Mouse (Mus musculus): ENCODE results near the gene Krt20. TPM values are rescaled to one million over a fixed set of nuclear protein-coding genes. Genes with fewer than 3 reads are reported as not detected.

The Krt20 gene
- 0.08 and 0.09 TPM in 2 replicates for polyA plus RNA-seq (2012; rRNA removed)

GRCm38 (mm10) chr11:99437972-99438371, at the start of gene Krt20:
Gene Krt20 (minus strand): TSS chr11:99438150.

GRCm38 (mm10) chr11:99422159-99422558, 15.8 kb downstream of the Krt20 start, which contains the start of gene Krt12:
Gene Krt12 (minus strand): TSS chr11:99422259.

GRCm38 (mm10) chr11:99389264-99389663, 48.7 kb downstream of the Krt20 start, which contains the start of gene Krt10:
Gene Krt10 (minus strand): TSS chr11:99389364.

Other genes starting within 250 kb of the Krt20 start
- gene Smarce1, start 207.1 kb downstream of the Krt20 start, polyA plus RNA-seq (2012; rRNA removed): 293 and 337 TPM in 2 replicates
- 1.5 and 1.6 TPM in 2 replicates for gene Krt222, start 194.1 kb downstream of the Krt20 start, polyA plus RNA-seq (2012; rRNA removed)
- 0.04 and 0.09 TPM in 2 replicates for gene Krt24, start 152.9 kb downstream of the Krt20 start, polyA plus RNA-seq (2012; rRNA removed)
- gene Krt25, start 115.2 kb downstream of the Krt20 start, polyA plus RNA-seq (2012; rRNA removed): 0.06 and 0.07 TPM in 2 replicates
- 0.09 and 0.12 TPM in 2 replicates for gene Krt26, start 100.2 kb downstream of the Krt20 start, polyA plus RNA-seq (2012; rRNA removed)
- gene Krt27, start 87.0 kb downstream of the Krt20 start, polyA plus RNA-seq (2012; rRNA removed): 0.07 and 0.09 TPM in 2 replicates
- gene Krt28, start 63.2 kb downstream of the Krt20 start, polyA plus RNA-seq (2012; rRNA removed): 0.15 and 0.26 TPM in 2 replicates
- gene Krt10, start 48.8 kb downstream of the Krt20 start, polyA plus RNA-seq (2012; rRNA removed): 15.8 and 24.0 TPM in 2 replicates
- gene Krt12, start 15.9 kb downstream of the Krt20 start, polyA plus RNA-seq (2012; rRNA removed): 0.07 and 0.14 TPM in 2 replicates
- 0.02 and 0.49 TPM in 2 replicates for gene Krt23, start 55.0 kb upstream of the Krt20 start, polyA plus RNA-seq (2012; rRNA removed)
- not detected in 2 replicates for gene Krt39, start 83.2 kb upstream of the Krt20 start, polyA plus RNA-seq (2012; rRNA removed)
- not detected in 2 replicates for gene Krt40, start 105.0 kb upstream of the Krt20 start, polyA plus RNA-seq (2012; rRNA removed)
- gene Krtap3-3, start 112.7 kb upstream of the Krt20 start, polyA plus RNA-seq (2012; rRNA removed): not detected in 2 replicates
- gene Krtap3-2, start 118.7 kb upstream of the Krt20 start, polyA plus RNA-seq (2012; rRNA removed): not detected in 2 replicates
- gene Gm11939, start 121.3 kb upstream of the Krt20 start, polyA plus RNA-seq (2012; rRNA removed): not detected in 2 replicates
- gene Krtap3-1, start 128.5 kb upstream of the Krt20 start, polyA plus RNA-seq (2012; rRNA removed): not detected in 2 replicates
- not detected in 2 replicates for gene Krtap1-5, start 142.9 kb upstream of the Krt20 start, polyA plus RNA-seq (2012; rRNA removed)
- not detected in 2 replicates for gene Krtap1-4, start 145.5 kb upstream of the Krt20 start, polyA plus RNA-seq (2012; rRNA removed)
- gene Krtap1-3, start 153.2 kb upstream of the Krt20 start, polyA plus RNA-seq (2012; rRNA removed): not detected in 2 replicates
- not detected in 2 replicates for gene Krtap9-3, start 160.0 kb upstream of the Krt20 start, polyA plus RNA-seq (2012; rRNA removed)
- gene Gm11938, start 165.2 kb upstream of the Krt20 start, polyA plus RNA-seq (2012; rRNA removed): not detected in 2 replicates
- gene Gm11937, start 172.0 kb upstream of the Krt20 start, polyA plus RNA-seq (2012; rRNA removed): not detected in 2 replicates
- gene Krtap2-4, start 176.7 kb upstream of the Krt20 start, polyA plus RNA-seq (2012; rRNA removed): not detected in 2 replicates
- not detected in 2 replicates for gene Gm11562, start 182.3 kb upstream of the Krt20 start, polyA plus RNA-seq (2012; rRNA removed)
- not detected in 2 replicates for gene Krtap4-1, start 190.1 kb upstream of the Krt20 start, polyA plus RNA-seq (2012; rRNA removed)
- not detected in 2 replicates for gene Krtap4-2, start 196.9 kb upstream of the Krt20 start, polyA plus RNA-seq (2012; rRNA removed)
- not detected in 2 replicates for gene Krtap4-7, start 205.9 kb upstream of the Krt20 start, polyA plus RNA-seq (2012; rRNA removed)
- gene Gm11555, start 212.1 kb upstream of the Krt20 start, polyA plus RNA-seq (2012; rRNA removed): not detected in 2 replicates
- gene Gm11563, start 220.8 kb upstream of the Krt20 start, polyA plus RNA-seq (2012; rRNA removed): not detected in 2 replicates
- not detected in 2 replicates for gene Krtap4-6, start 227.8 kb upstream of the Krt20 start, polyA plus RNA-seq (2012; rRNA removed)